Comparison of ENCODE assay signal across 11 mouse cellular contexts in genomic region chr5:64587895-64588738, GRCm38 (mm10).
DNase-seq lines count a peak whose midpoint lies in the region; ATAC-seq lines count a peak whose summit lies in the region.
"Had no signal": no experiment of that assay in that cellular context is flagged by ENCODE, and none has a peak within 500 bp of the region (broad histone marks: within the 10 kb centered on the region; RNA-seq: fewer than 3 reads in every experiment).

No protein-coding gene starts in this region.

- H3K4me3 ChIP-seq in forebrain, embryonic 11.5 days (ENCODE audit: low read depth, low read length), result no peak overlapping the region
- H3K4me3 ChIP-seq in forebrain, embryonic 16.5 days (replicated peaks; ENCODE audit: low read length), result no peak overlapping the region
- no peak overlapping the region for H3K4me3 ChIP-seq in limb, embryonic 15.5 days
- no peak overlapping the region for H3K4me3 ChIP-seq in stomach, embryonic 16.5 days (replicated peaks; ENCODE audit: low read length)

- no peaks in the 10 kb centered on the region for H3K27me3 ChIP-seq in forebrain, embryonic 11.5 days (ENCODE audit: control insufficient read depth, insufficient read depth, low read length)
- H3K27me3 ChIP-seq in forebrain, embryonic 16.5 days (replicated peaks; ENCODE audit: control insufficient read depth, insufficient read depth, low read length), result no peaks in the 10 kb centered on the region
- H3K27me3 ChIP-seq in limb, embryonic 15.5 days, result 0 out of 2 replicates have a peak, but pooled peaks cover 4% of the 10 kb centered on the region
- no peaks in the 10 kb centered on the region for H3K27me3 ChIP-seq in stomach, embryonic 16.5 days (ENCODE audit: control insufficient read depth, insufficient read depth, low read length)

- WGBS in forebrain, embryonic 11.5 days, result 66% methylated on average over 8 of the region's 8 CpGs
- 58% methylated on average over 8 of the region's 8 CpGs for WGBS in forebrain, embryonic 16.5 days
- 19% methylated on average over 8 of the region's 8 CpGs for WGBS in limb, embryonic 15.5 days
- 15% methylated on average over 8 of the region's 8 CpGs for WGBS in stomach, embryonic 16.5 days

- no peaks in the 10 kb centered on the region; the same call in 1 of the 2 replicates for H3K9me3 ChIP-seq in forebrain, embryonic 11.5 days (ENCODE audit: control insufficient read depth, low read length)
- no peaks in the 10 kb centered on the region for H3K9me3 ChIP-seq in forebrain, embryonic 16.5 days (ENCODE audit: control insufficient read depth, low read length)
- H3K9me3 ChIP-seq in limb, embryonic 15.5 days, result no peaks in the 10 kb centered on the region
- H3K9me3 ChIP-seq in stomach, embryonic 16.5 days (replicated peaks; ENCODE audit: control insufficient read depth, low read length), result no peaks in the 10 kb centered on the region

- H3K4me1 ChIP-seq in forebrain, embryonic 11.5 days (replicated peaks; ENCODE audit: control insufficient read depth, insufficient read depth, low read length), result no peaks in the 10 kb centered on the region; the same call in 1 of the 2 replicates
- no peaks in the 10 kb centered on the region for H3K4me1 ChIP-seq in forebrain, embryonic 16.5 days (replicated peaks; ENCODE audit: control insufficient read depth, insufficient read depth, low read length)
- H3K4me1 ChIP-seq in limb, embryonic 15.5 days, result peaks cover 6% of the 10 kb centered on the region
- H3K4me1 ChIP-seq in stomach, embryonic 16.5 days (ENCODE audit: control insufficient read depth, insufficient read depth, low read length), result peaks cover 11% of the 10 kb centered on the region

- H3K27ac ChIP-seq in forebrain, embryonic 11.5 days (ENCODE audit: low read depth, low read length), result no peak overlapping the region
- no peak overlapping the region for H3K27ac ChIP-seq in forebrain, embryonic 16.5 days (ENCODE audit: low read length)
- H3K27ac ChIP-seq in limb, embryonic 15.5 days, result no peak overlapping the region; the same call in 1 of the 2 replicates
- peak overlapping the region; percentile 78 for H3K27ac ChIP-seq in stomach, embryonic 16.5 days (ENCODE audit: low read length)
- H3K27ac ChIP-seq: macrophage had no signal

- H3K4me2 ChIP-seq in forebrain, embryonic 11.5 days (ENCODE audit: low read depth, low read length, severe bottlenecking), result no peak overlapping the region
- no peak overlapping the region for H3K4me2 ChIP-seq in forebrain, embryonic 16.5 days (ENCODE audit: low read length)
- H3K4me2 ChIP-seq in limb, embryonic 15.5 days, result no peak overlapping the region
- H3K4me2 ChIP-seq in stomach, embryonic 16.5 days (ENCODE audit: low read depth, low read length), result no peak overlapping the region

- H3K9ac ChIP-seq in forebrain, embryonic 11.5 days (ENCODE audit: low read length), result no peak overlapping the region
- no peak overlapping the region for H3K9ac ChIP-seq in forebrain, embryonic 16.5 days (replicated peaks; ENCODE audit: low read depth, low read length)
- H3K9ac ChIP-seq in limb, embryonic 15.5 days, result no peak overlapping the region
- H3K9ac ChIP-seq in stomach, embryonic 16.5 days (ENCODE audit: low read length), result 0 out of 2 replicates have a peak overlapping the region, but pooled peaks have one; percentile 24

- peak; percentile 32 for DNase-seq in forebrain, embryonic 11.5 days (ENCODE audit: low spot score)
- peak; percentile 50 for DNase-seq in retina, postnatal 1 day
- DNase-seq in retina, embryonic 14.5 days (ENCODE audit: low spot score), result no peak
- DNase-seq in right cerebral cortex, postnatal 10 days (ENCODE audit: low spot score in 2 of 2), result no peak
- no peak for DNase-seq in layer of hippocampus, postnatal 14 days (ENCODE audit: low spot score in 2 of 2)
- DNase-seq: adrenal gland, postnatal 25 days; kidney, adult 2 months had no signal

- H3K36me3 ChIP-seq in forebrain, embryonic 11.5 days (ENCODE audit: control insufficient read depth, insufficient read depth, low read length), result no peaks in the 10 kb centered on the region
- H3K36me3 ChIP-seq in forebrain, embryonic 16.5 days (ENCODE audit: control insufficient read depth, insufficient read depth), result no peaks in the 10 kb centered on the region
- H3K36me3 ChIP-seq in limb, embryonic 15.5 days, result no peaks in the 10 kb centered on the region
- no peaks in the 10 kb centered on the region for H3K36me3 ChIP-seq in stomach, embryonic 16.5 days (ENCODE audit: control insufficient read depth, insufficient read depth, low read length)

- no peak for ATAC-seq in forebrain, embryonic 11.5 days (replicated peaks; ENCODE audit: low FRiP score)
- ATAC-seq in forebrain, embryonic 16.5 days, result no peak
- ATAC-seq in limb, embryonic 15.5 days (ENCODE audit: insufficient number of reproducible peaks, low FRiP score, low TSS enrichment, low read depth), result 0 out of 2 replicates have a peak, but pooled peaks have one; percentile 55
- peak; percentile 81 for ATAC-seq in stomach, embryonic 16.5 days (ENCODE audit: insufficient read depth, low FRiP score)

Comparison
In these comparisons a context has a peak if more than half of its experiments do, and no peak if none do; other contexts are left out.
1. DNase-seq: peak in forebrain, embryonic 11.5 days (single experiment) and retina, postnatal 1 day (single experiment); none in retina, embryonic 14.5 days (single experiment), right cerebral cortex, postnatal 10 days (0 of 2) and layer of hippocampus, postnatal 14 days (0 of 2).
2. ATAC-seq: peak in limb, embryonic 15.5 days (single experiment) and stomach, embryonic 16.5 days (single experiment); none in forebrain, embryonic 11.5 days (single experiment) and forebrain, embryonic 16.5 days (single experiment).